Mouse (Mus musculus) thymus, adult 2 months (tissue): ENCODE results near the gene Abi3. TPM values are rescaled to one million over a fixed set of nuclear protein-coding genes. Genes with fewer than 3 reads are reported as not detected.

Experiments
- DNase-seq: peaks from one replicate; pipeline ENCODE4 v3.0.0; 2021
- H3K27ac ChIP-seq: fragments of 200-500 bp; 2 replicates; pipeline ENCODE4 v1.5.1; 2012; ENCODE audit warnings: low read length, control low read depth; ENCODE audit not compliant: control insufficient read depth, insufficient read depth
- H3K27me3 ChIP-seq: fragments of 200-500 bp; 2 replicates; pipeline ENCODE4 v1.6.1; 2012; ENCODE audit warnings: mild to moderate bottlenecking, low read length, moderate library complexity, mixed read lengths; ENCODE audit not compliant: control insufficient read depth, insufficient read depth
- H3K36me3 ChIP-seq: fragments of 200-500 bp; 2 replicates; pipeline ENCODE4 v1.6.1; 2012; ENCODE audit warnings: mild to moderate bottlenecking, low read length, moderate library complexity; ENCODE audit not compliant: control insufficient read depth, insufficient read depth
- H3K4me1 ChIP-seq: fragments of 200-500 bp; replicated peaks from 2 replicates; pipeline ENCODE4 v1.6.1; 2012; ENCODE audit warnings: low read length; ENCODE audit not compliant: control insufficient read depth, insufficient read depth
- H3K4me3 ChIP-seq: fragments of 200-500 bp; 2 replicates; pipeline ENCODE4 v1.5.1; 2012; ENCODE audit warnings: mild to moderate bottlenecking, low read length, control low read depth, moderate library complexity; ENCODE audit not compliant: control insufficient read depth, insufficient read depth
- CTCF ChIP-seq: fragments of 200-500 bp; IDR thresholded peaks from 2 replicates; pipeline ENCODE4 v1.5.1; 2012; ENCODE audit warnings: mild to moderate bottlenecking, control low read depth, low read length, moderate library complexity, borderline replicate concordance; ENCODE audit not compliant: control insufficient read depth, poor library complexity, insufficient read depth; ENCODE audit errors: extremely low read depth
- POLR2A ChIP-seq: fragments of 200-500 bp; IDR thresholded peaks from 2 replicates; pipeline ENCODE4 v1.6.1; 2012; ENCODE audit warnings: mild to moderate bottlenecking, low read length, control low read depth, moderate library complexity; ENCODE audit not compliant: control insufficient read depth, poor library complexity, insufficient read depth; ENCODE audit errors: extremely low read depth
- WGBS: fragments of 180-500 bp; shearing (Covaris S2); methylation state at CpG from one replicate; pipeline ENCODE4 v1.1.7; 2018; 5-methylcytosine and 5-hydroxymethylcytosine counted together
- polyA plus RNA-seq: library from polyadenylated mRNA; depleted of rRNA; stranded (reverse); fragments of >200 nt; gene quantifications from 2 replicates; pipeline ENCODE4 v1.2.3, GENCODE M21; 2012

The Abi3 gene
- polyA plus RNA-seq, 1 experiment: 606 TPM

DNA sequence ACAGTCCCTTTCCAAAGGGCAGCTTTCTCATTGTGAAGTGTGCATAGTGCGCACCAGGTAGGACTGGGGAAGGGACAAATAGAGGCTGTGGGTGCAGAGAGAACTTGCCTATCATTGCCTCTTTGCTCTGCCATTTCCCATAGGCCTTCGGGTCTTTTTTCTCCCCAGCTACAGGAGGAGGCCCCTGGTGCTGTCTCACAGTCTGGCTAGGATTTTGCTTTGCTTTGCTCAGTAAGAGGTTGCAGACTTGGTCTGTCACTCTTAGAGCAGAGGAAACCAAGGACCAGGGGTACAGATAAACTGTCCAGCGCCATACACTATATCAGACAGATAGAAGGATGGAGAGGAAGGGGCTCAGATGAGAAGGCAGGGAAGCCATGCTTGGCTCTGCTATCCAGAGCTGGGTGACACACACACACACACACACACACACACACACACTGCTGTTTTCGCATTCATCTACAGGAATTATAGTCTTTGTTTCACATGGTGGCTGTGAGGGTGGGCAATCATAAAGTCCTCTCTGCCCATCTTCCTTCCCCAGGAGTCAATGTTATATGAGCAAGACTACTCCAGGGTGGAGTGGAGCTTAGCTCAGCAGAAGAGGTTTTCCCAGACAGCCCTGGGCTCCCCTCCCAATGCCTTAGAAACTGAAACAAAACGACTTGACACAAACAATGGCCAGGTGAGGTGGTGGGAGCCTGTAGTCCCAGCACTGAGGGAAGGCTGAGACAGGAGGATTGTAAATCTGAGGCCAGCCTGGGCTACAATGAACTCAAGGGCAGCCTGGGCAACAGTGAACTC lies 1.4 kb downstream of the Abi3 start:
- peaks cover 11% of the 10 kb centered on the region; the same call in 1 of the 2 replicates for H3K36me3 ChIP-seq
- H3K4me1 ChIP-seq: peaks cover 66% of the 10 kb centered on the region
- TF ChIP-seq CTCF (no peak), POLR2A (no peak)
- no peak for DNase-seq
- H3K4me3 ChIP-seq: peak overlapping the region; percentile 81
- peak overlapping the region; percentile 92 for H3K27ac ChIP-seq
- no peaks in the 10 kb centered on the region for H3K27me3 ChIP-seq
- WGBS: 32% methylated on average over 5 of the region's 5 CpGs

DNA sequence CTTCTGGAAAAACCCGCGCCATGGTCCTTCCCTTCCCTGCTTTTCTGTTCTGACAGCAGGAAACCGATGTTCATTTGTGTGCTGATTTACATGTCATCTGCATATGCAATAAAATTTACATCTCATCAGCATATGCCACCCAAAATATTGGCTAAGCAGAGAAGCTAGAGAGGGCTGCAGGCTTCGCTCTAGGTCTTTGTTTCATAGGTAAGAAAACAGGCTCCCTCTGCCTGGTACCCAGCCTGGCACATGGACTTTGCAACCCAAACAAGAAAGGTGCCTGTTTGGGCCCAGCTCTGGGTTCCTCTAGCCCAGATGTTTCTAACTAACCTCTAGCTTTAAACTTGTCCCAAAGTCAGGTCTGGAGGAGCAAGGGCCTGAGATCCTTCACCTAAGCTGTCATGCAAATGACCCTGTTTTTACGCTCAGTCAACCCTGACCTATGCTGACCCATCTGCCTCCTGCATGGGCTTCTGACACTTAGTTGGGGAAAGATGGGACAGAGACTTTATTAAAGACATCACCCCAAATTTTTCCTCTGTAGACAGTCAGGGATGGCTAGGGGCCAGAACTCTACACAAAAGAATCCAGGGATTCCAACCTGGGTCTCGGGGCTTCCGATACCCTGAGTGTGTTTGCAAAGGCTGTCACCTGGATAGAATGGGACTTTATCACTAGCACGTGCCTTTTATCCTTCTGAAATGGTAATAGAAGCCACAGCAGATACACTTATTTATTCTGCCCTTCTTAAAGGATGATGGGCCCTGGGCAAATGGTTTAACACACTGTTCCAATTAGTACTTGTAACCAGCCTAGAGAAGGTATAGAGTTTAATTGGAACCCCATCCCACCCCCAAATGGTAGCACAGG lies 3.0 kb downstream of the Abi3 start:
- WGBS: 59% methylated on average over 8 of the region's 8 CpGs
- Histone ChIP-seq H3K4me3 (peak overlapping the region; percentile 40), H3K27me3 (no peaks in the 10 kb centered on the region), H3K4me1 (peaks cover 64% of the 10 kb centered on the region), H3K36me3 (peaks cover 16% of the 10 kb centered on the region), H3K27ac (peak overlapping the region; percentile 61)
- no peak for TF ChIP-seq CTCF
- TF ChIP-seq POLR2A: no peak
- no peak for DNase-seq

GRCm38 (mm10) chr11:95838598-95838997 lies 3.7 kb downstream of the Abi3 start:
- Histone ChIP-seq H3K36me3 (peaks cover 18% of the 10 kb centered on the region), H3K4me3 (peak overlapping the region; percentile 40), H3K4me1 (peaks cover 67% of the 10 kb centered on the region), H3K27ac (peak overlapping the region; percentile 61; the same call in 1 of the 2 replicates), H3K27me3 (no peaks in the 10 kb centered on the region)
- 40% methylated on average over 4 of the region's 4 CpGs for WGBS
- DNase-seq: peak; percentile 31
- TF ChIP-seq CTCF (no peak), POLR2A (no peak)

GRCm38 (mm10) chr11:95837059-95837458 lies 5.2 kb downstream of the Abi3 start, which contains the start of gene Gngt2:
Gngt2 (plus strand) TSS chr11:95837216.
- TF ChIP-seq POLR2A (no peak), CTCF (no peak)
- peaks cover 68% of the 10 kb centered on the region for H3K4me1 ChIP-seq
- H3K27ac ChIP-seq: peak within 1 kb of the TSS; percentile 97
- 0 out of 2 replicates have a peak within 1 kb of the TSS, but pooled peaks have one; percentile 2 for H3K4me3 ChIP-seq
- DNase-seq: no peak
- peaks cover 34% of the 10 kb centered on the region for H3K36me3 ChIP-seq
- whole genome bisulfite sequencing: 91% methylated on average over 10 of the region's 10 CpGs
- no peaks in the 10 kb centered on the region for H3K27me3 ChIP-seq

DNA sequence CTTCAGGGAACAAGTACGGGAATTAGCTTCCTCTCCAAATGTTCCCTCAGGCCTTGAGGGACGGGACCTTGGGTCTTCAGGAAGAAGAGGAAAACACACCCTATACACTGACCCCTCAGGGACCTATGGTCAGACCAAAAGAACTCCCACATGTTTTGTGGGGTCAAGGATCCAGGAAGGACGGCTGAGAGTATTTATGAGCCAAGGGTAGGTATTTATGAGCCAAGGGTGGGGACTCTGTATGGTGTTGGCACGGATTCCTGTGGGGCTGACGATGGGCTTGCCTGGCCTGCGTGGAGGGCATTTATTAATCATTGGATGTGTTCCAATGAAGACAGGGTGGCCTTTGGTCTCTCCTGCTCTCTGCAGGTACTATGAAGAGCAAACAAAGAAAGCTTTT lies 5.8 kb downstream of the Abi3 start:
- H3K4me1 ChIP-seq: peaks cover 72% of the 10 kb centered on the region
- DNase-seq: no peak
- TF ChIP-seq CTCF (no peak), POLR2A (no peak)
- no peak overlapping the region for H3K4me3 ChIP-seq
- no peaks in the 10 kb centered on the region for H3K27me3 ChIP-seq
- WGBS: 90% methylated on average over 6 of the region's 6 CpGs
- peak overlapping the region; percentile 97; the same call in 1 of the 2 replicates for H3K27ac ChIP-seq
- peaks cover 37% of the 10 kb centered on the region for H3K36me3 ChIP-seq

- no peak for TF ChIP-seq POLR2A
- no peak for TF ChIP-seq CTCF
- Histone ChIP-seq H3K27ac (peak overlapping the region; percentile 97), H3K36me3 (peaks cover 37% of the 10 kb centered on the region), H3K27me3 (no peaks in the 10 kb centered on the region), H3K4me1 (peaks cover 78% of the 10 kb centered on the region), H3K4me3 (peak overlapping the region; percentile 26)
- WGBS: 22% methylated on average over 6 of the region's 6 CpGs
- DNase-seq: no peak
Measured at GRCm38 (mm10) chr11:95835832-95836231, 6.4 kb downstream of the Abi3 start.
